Mouse (Mus musculus): Measurements from ENCODE around the gene Ibsp. TPM values are rescaled to one million over a fixed set of nuclear protein-coding genes. Genes with fewer than 3 reads are reported as not detected.

Gene Ibsp
- polyA plus RNA-seq, 1 experiment from 2014 or later = 2.1 TPM

GRCm38 (mm10) chr5:104344526-104345240 is 45.7 kb downstream of the Ibsp start:
- Histone ChIP-seq H3K27me3 (no peaks in the 10 kb centered on the region), H3K9me3 (no peaks in the 10 kb centered on the region), H3K4me1 (no peaks in the 10 kb centered on the region), H3K27ac (replicated peaks) (no peak overlapping the region), H3K36me3 (no peaks in the 10 kb centered on the region), H3K9ac (replicated peaks) (no peak overlapping the region), H3K4me3 (no peak overlapping the region), H3K4me2 (replicated peaks) (no peak overlapping the region)
- WGBS = 78% methylated on average over 9 of the region's 9 CpGs
- no peak for ATAC-seq (replicated peaks)

GRCm38 (mm10) chr5:104345241-104345630 is 46.3 kb downstream of the Ibsp start:
- H3K27me3 ChIP-seq = no peaks in the 10 kb centered on the region
- WGBS = 82% methylated on average over 6 of the region's 6 CpGs
- no peaks in the 10 kb centered on the region for H3K4me1 ChIP-seq
- ATAC-seq (replicated peaks) = no peak
- no peak overlapping the region for H3K27ac ChIP-seq (replicated peaks)
- no peak overlapping the region for H3K9ac ChIP-seq (replicated peaks)
- H3K36me3 ChIP-seq = no peaks in the 10 kb centered on the region
- no peaks in the 10 kb centered on the region for H3K9me3 ChIP-seq
- H3K4me3 ChIP-seq = no peak overlapping the region
- no peak overlapping the region for H3K4me2 ChIP-seq (replicated peaks)

- no peaks in the 10 kb centered on the region for H3K36me3 ChIP-seq
- H3K4me2 ChIP-seq (replicated peaks) = no peak overlapping the region
- H3K4me1 ChIP-seq = no peaks in the 10 kb centered on the region
- H3K27me3 ChIP-seq = no peaks in the 10 kb centered on the region
- 65% methylated on average over 1 of the region's 1 CpGs for WGBS
- no peak overlapping the region for H3K27ac ChIP-seq (replicated peaks)
- H3K9ac ChIP-seq (replicated peaks) = no peak overlapping the region
- no peak for ATAC-seq (replicated peaks)
- no peak overlapping the region for H3K4me3 ChIP-seq
- no peaks in the 10 kb centered on the region for H3K9me3 ChIP-seq
Observed at GRCm38 (mm10) chr5:104351041-104351440, 52.1 kb downstream of the Ibsp start.

DNA sequence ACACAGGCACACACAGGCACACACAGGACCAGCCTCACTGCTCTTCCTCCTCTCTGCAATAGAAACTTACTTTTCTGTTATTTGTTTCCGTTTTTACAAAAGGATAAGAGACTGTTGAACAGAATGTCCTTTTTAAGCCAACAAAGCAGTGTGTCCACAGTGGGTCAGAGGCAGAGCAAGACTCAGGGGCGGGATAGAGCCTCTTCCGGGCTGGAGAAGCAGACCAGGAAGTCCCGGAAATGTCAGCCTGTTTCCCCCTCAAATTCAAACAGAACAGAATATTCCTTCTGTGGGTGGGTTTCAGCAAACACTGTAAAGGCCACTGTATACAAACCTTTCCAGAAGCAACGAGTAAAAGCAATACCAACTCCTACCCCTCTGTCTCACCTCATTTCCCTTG is 52.9 kb downstream of the Ibsp start:
- H3K36me3 ChIP-seq = no peaks in the 10 kb centered on the region
- no peak overlapping the region for H3K27ac ChIP-seq (replicated peaks)
- H3K9ac ChIP-seq (replicated peaks) = no peak overlapping the region
- no peaks in the 10 kb centered on the region for H3K9me3 ChIP-seq
- ATAC-seq (replicated peaks) = no peak
- H3K4me2 ChIP-seq (replicated peaks) = no peak overlapping the region
- 70% methylated on average over 5 of the region's 5 CpGs for WGBS
- H3K27me3 ChIP-seq = no peaks in the 10 kb centered on the region
- H3K4me3 ChIP-seq = no peak overlapping the region
- no peaks in the 10 kb centered on the region for H3K4me1 ChIP-seq

GRCm38 (mm10) chr5:104357575-104357974 is 58.6 kb downstream of the Ibsp start:
- Histone ChIP-seq H3K27me3 (no peaks in the 10 kb centered on the region), H3K36me3 (no peaks in the 10 kb centered on the region), H3K4me3 (no peak overlapping the region), H3K9ac (replicated peaks) (no peak overlapping the region), H3K4me2 (replicated peaks) (no peak overlapping the region), H3K4me1 (no peaks in the 10 kb centered on the region), H3K27ac (replicated peaks) (no peak overlapping the region), H3K9me3 (no peaks in the 10 kb centered on the region)
- no peak for ATAC-seq (replicated peaks)
- 88% methylated on average over 5 of the region's 5 CpGs for WGBS

- no peaks in the 10 kb centered on the region for H3K36me3 ChIP-seq
- no peak overlapping the region for H3K4me2 ChIP-seq (replicated peaks)
- H3K4me3 ChIP-seq = no peak overlapping the region
- no peak overlapping the region for H3K27ac ChIP-seq (replicated peaks)
- 32% methylated on average over 7 of the region's 7 CpGs for WGBS
- no peaks in the 10 kb centered on the region for H3K4me1 ChIP-seq
- no peak for ATAC-seq (replicated peaks)
- no peaks in the 10 kb centered on the region for H3K27me3 ChIP-seq
- H3K9ac ChIP-seq (replicated peaks) = no peak overlapping the region
- no peaks in the 10 kb centered on the region for H3K9me3 ChIP-seq
Observed at GRCm38 (mm10) chr5:104358592-104358991, 59.6 kb downstream of the Ibsp start.

DNA sequence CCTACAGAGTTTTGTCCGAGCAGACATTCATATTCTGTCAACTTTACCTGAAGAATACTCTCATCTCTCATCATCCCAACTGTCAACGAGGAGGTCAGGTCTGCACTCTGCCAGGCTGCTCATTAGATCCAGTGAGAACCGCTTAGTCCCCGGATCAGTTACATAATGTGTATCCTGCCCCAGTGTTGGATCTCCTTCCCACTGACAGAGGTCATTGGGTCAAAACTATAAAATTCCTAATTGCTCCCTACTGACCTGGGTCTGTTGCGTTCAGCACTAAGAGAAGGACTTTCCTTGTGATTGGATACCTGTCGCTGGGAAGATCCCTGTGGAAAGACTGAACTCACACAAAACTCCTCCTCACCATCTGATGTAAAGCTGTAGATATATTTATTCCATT is 60.3 kb downstream of the Ibsp start:
- Histone ChIP-seq H3K27me3 (no peaks in the 10 kb centered on the region), H3K4me1 (no peaks in the 10 kb centered on the region), H3K4me2 (replicated peaks) (no peak overlapping the region), H3K27ac (replicated peaks) (no peak overlapping the region), H3K4me3 (no peak overlapping the region), H3K9me3 (no peaks in the 10 kb centered on the region), H3K36me3 (no peaks in the 10 kb centered on the region), H3K9ac (replicated peaks) (no peak overlapping the region)
- WGBS = 57% methylated on average over 6 of the region's 6 CpGs
- no peak for ATAC-seq (replicated peaks)

Small RNA genes lying within 50 kb of the gene (microRNA-seq; reads per million reads assigned to microRNA genes)
- gene Gm23616 = not detected

Other genes with a start within 250 kb of the Ibsp start
- 0.47 TPM in 1 of 2 replicates, not detected in the other for gene Gm17660, start 221.6 kb upstream of the Ibsp start, polyA plus RNA-seq (2015; fragmentation: Nextera tagmentation; extraction: Ambion mirVana)
- 84.2 and 92.8 TPM in 2 replicates for gene Sparcl1, start 185.4 kb upstream of the Ibsp start, polyA plus RNA-seq (2015; fragmentation: Nextera tagmentation; extraction: Ambion mirVana)
- 0.06 TPM in 1 of 2 replicates, not detected in the other for gene Dspp, start 128.5 kb upstream of the Ibsp start, polyA plus RNA-seq (2015; fragmentation: Nextera tagmentation; extraction: Ambion mirVana)
- 0.45 and 0.71 TPM in 2 replicates for gene Dmp1, start 96.6 kb upstream of the Ibsp start, polyA plus RNA-seq (2015; fragmentation: Nextera tagmentation; extraction: Ambion mirVana)
- not detected in 2 replicates for gene Mepe, start 26.2 kb downstream of the Ibsp start, polyA plus RNA-seq (2015; fragmentation: Nextera tagmentation; extraction: Ambion mirVana)
- 6.7 and 8.9 TPM in 2 replicates for gene Spp1, start 135.9 kb downstream of the Ibsp start, polyA plus RNA-seq (2015; fragmentation: Nextera tagmentation; extraction: Ambion mirVana)
- gene Pkd2, start 160.3 kb downstream of the Ibsp start, polyA plus RNA-seq (2015; fragmentation: Nextera tagmentation; extraction: Ambion mirVana) = 8.2 TPM in 2 replicates
- gene BC005561, start 209.2 kb downstream of the Ibsp start, polyA plus RNA-seq (2015; fragmentation: Nextera tagmentation; extraction: Ambion mirVana) = 13.3 and 14.0 TPM in 2 replicates

Measured in forebrain, embryonic 15.5 days (tissue).